Mouse (Mus musculus) midbrain, embryonic 12.5 days (tissue): ENCODE results near the gene Ivd. TPM values are rescaled to one million over a fixed set of nuclear protein-coding genes. Genes with fewer than 3 reads are reported as not detected.

ENCODE experiments used
- ATAC-seq: fragments of 200-750 bp; cut with Nextera tagmentation; 2 replicates; pipeline ENCODE4 v1.8.0; 2017; ENCODE audit warnings: low read depth, moderate TSS enrichment, moderate library complexity; ENCODE audit not compliant: low FRiP score
- H3K27ac ChIP-seq: fragments of 300-500 bp; sonication (generic); replicated peaks from 2 replicates; pipeline ENCODE4 v1.5.1; 2016; ENCODE audit warnings: mild to moderate bottlenecking
- H3K27me3 ChIP-seq: fragments of 300-500 bp; sonication (generic); 2 replicates; pipeline ENCODE4 v1.6.1; 2016; ENCODE audit warnings: mild to moderate bottlenecking
- H3K36me3 ChIP-seq: fragments of 300-500 bp; sonication (generic); 2 replicates; pipeline ENCODE4 v1.6.1; 2016
- H3K4me1 ChIP-seq: fragments of 300-500 bp; sonication (generic); 2 replicates; pipeline ENCODE4 v1.6.1; 2016
- H3K4me2 ChIP-seq: fragments of 300-500 bp; sonication (generic); replicated peaks from 2 replicates; pipeline ENCODE4 v1.6.1; 2016; ENCODE audit warnings: mild to moderate bottlenecking, moderate library complexity
- H3K4me3 ChIP-seq: fragments of 300-500 bp; sonication (generic); 2 replicates; pipeline ENCODE4 v1.5.1; 2016; ENCODE audit warnings: mild to moderate bottlenecking
- H3K9ac ChIP-seq: fragments of 300-500 bp; sonication (generic); replicated peaks from 2 replicates; pipeline ENCODE4 v1.6.1; 2016; ENCODE audit warnings: mild to moderate bottlenecking, moderate library complexity
- H3K9me3 ChIP-seq: fragments of 300-500 bp; sonication (generic); 2 replicates; pipeline ENCODE4 v1.6.1; 2016; ENCODE audit warnings: mild to moderate bottlenecking
- WGBS: fragments of 180-500 bp; shearing (Covaris S2); methylation state at CpG from one replicate; pipeline ENCODE4 v1.1.7; 2016; 5-methylcytosine and 5-hydroxymethylcytosine counted together
- polyA plus RNA-seq: library from polyadenylated mRNA; unstranded; fragments of >200 nt; fragmentation: Nextera tagmentation; extraction: Ambion mirVana; gene quantifications from 2 replicates; pipeline ENCODE4 v1.2.1, GENCODE M21; 2016

Ivd gene
- polyA plus RNA-seq, 1 experiment from 2014 or later: 55.2 TPM

- Histone ChIP-seq H3K9me3 (no peaks in the 10 kb centered on the region), H3K4me2 (no peak overlapping the region), H3K4me1 (no peaks in the 10 kb centered on the region), H3K4me3 (no peak overlapping the region), H3K27ac (no peak overlapping the region), H3K27me3 (no peaks in the 10 kb centered on the region), H3K9ac (no peak overlapping the region), H3K36me3 (no peaks in the 10 kb centered on the region)
- no peak for ATAC-seq
- WGBS: 66% methylated on average over 7 of the region's 7 CpGs
Observed at GRCm38 (mm10) chr2:118846246-118846645, 15.5 kb upstream of the Ivd start.

DNA sequence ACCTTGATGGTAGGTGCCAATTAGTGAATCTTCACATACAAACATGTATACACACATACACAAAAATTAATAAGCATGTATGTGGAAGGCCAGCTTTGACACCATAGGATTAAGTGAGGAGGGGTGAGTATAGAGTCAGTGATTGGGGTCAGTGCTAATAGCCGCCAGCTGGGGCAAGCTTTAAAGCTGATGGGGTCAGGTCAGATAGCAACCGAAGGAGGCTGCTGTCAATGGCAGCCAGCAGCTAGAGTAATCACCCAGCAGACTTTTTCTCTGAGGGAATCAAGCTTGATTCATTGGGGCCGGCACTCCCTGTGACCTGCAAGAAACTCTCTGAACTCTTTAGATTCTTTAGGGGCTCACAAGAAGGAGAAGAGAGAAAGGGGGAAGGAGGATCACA lies 10.0 kb upstream of the Ivd start:
- no peak overlapping the region for H3K4me3 ChIP-seq
- no peaks in the 10 kb centered on the region for H3K27me3 ChIP-seq
- H3K4me1 ChIP-seq: no peaks in the 10 kb centered on the region
- H3K27ac ChIP-seq: no peak overlapping the region
- H3K9ac ChIP-seq: no peak overlapping the region
- 27% methylated on average over 3 of the region's 3 CpGs for WGBS
- no peak for ATAC-seq
- H3K4me2 ChIP-seq: no peak overlapping the region
- no peaks in the 10 kb centered on the region for H3K36me3 ChIP-seq
- no peaks in the 10 kb centered on the region for H3K9me3 ChIP-seq

GRCm38 (mm10) chr2:118862340-118862675 lies 554 bp downstream of the Ivd start:
- H3K27me3 ChIP-seq: no peaks in the 10 kb centered on the region
- no CpG with 5 or more reads among the region's 3 CpGs for WGBS
- peak overlapping the region; percentile 61 for H3K4me3 ChIP-seq
- peaks cover 16% of the 10 kb centered on the region for H3K4me1 ChIP-seq
- no peaks in the 10 kb centered on the region for H3K36me3 ChIP-seq
- ATAC-seq: no peak
- H3K9me3 ChIP-seq: no peaks in the 10 kb centered on the region
- no peak overlapping the region for H3K27ac ChIP-seq
- peak overlapping the region; percentile 70 for H3K9ac ChIP-seq
- peak overlapping the region; percentile 61 for H3K4me2 ChIP-seq

- Histone ChIP-seq H3K27ac (no peak overlapping the region), H3K4me3 (no peak overlapping the region), H3K4me1 (no peaks in the 10 kb centered on the region), H3K9ac (no peak overlapping the region), H3K27me3 (no peaks in the 10 kb centered on the region), H3K36me3 (peaks cover 45% of the 10 kb centered on the region), H3K9me3 (no peaks in the 10 kb centered on the region), H3K4me2 (no peak overlapping the region)
- ATAC-seq: no peak
- 89% methylated on average over 3 of the region's 3 CpGs for WGBS
Observed at GRCm38 (mm10) chr2:118870601-118871000, 8.8 kb downstream of the Ivd start.

GRCm38 (mm10) chr2:118871032-118871431 lies 9.3 kb downstream of the Ivd start:
- ATAC-seq: no peak

DNA sequence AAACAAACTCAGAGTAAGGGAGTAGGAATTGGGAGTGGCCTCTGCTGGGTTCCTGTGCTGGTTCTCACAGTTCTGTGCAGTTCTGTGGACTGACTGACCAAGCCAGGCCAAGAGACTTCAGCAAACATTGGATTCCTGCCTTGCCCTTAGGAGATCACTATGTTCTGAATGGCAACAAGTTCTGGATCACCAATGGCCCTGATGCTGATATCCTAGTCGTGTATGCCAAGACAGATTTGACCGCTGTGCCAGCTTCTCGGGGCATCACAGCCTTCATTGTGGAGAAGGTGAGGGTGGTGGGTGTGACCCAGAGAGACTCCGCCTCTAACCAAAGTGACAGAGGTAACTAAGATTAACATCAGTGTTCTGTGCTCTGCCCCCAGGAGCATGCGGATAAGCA lies 11.3 kb downstream of the Ivd start:
- WGBS: 90% methylated on average over 5 of the region's 5 CpGs
- Histone ChIP-seq H3K4me1 (no peaks in the 10 kb centered on the region), H3K27ac (no peak overlapping the region), H3K9me3 (no peaks in the 10 kb centered on the region), H3K9ac (no peak overlapping the region), H3K4me3 (no peak overlapping the region), H3K27me3 (no peaks in the 10 kb centered on the region), H3K36me3 (peaks cover 64% of the 10 kb centered on the region), H3K4me2 (no peak overlapping the region)
- ATAC-seq: no peak

More at GRCm38 (mm10) chr2:118871032-118871431, 9.3 kb downstream of the Ivd start:
- Histone ChIP-seq H3K4me2 (no peak overlapping the region), H3K9me3 (no peaks in the 10 kb centered on the region), H3K36me3 (peaks cover 47% of the 10 kb centered on the region), H3K27ac (no peak overlapping the region), H3K27me3 (no peaks in the 10 kb centered on the region), H3K9ac (no peak overlapping the region), H3K4me3 (no peak overlapping the region), H3K4me1 (no peaks in the 10 kb centered on the region)
- WGBS: 81% methylated on average over 1 of the region's 1 CpGs

DNA sequence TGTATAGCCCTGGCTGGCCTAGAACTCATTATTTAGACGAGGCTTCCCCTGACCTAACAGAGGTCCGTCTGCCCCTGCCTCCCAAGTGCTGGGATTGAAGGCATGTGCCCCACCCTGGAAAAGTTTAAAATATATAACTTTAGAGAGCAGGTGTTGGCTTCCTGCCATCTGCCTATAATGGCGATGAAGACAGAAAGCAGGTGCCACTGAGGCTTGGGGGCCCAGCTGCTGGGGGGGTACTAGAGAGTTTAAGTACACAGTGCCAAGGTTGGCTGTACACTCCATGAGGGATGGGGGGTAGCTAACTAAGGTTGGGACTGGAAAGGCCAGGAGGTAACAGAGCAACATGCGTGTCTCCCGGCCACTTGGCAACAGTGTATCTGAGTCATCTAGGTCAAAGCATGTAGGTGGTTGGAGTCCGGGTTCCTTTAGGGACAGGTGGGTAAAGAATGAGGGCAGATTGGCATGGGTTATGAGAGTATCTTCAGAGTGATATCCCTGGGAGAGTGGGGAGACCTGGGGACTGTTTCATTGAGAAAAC lies 12.2 kb downstream of the Ivd start:
- no peak for ATAC-seq
- Histone ChIP-seq H3K27ac (no peak overlapping the region), H3K9me3 (no peaks in the 10 kb centered on the region), H3K9ac (no peak overlapping the region), H3K27me3 (no peaks in the 10 kb centered on the region), H3K4me3 (no peak overlapping the region), H3K4me1 (no peaks in the 10 kb centered on the region), H3K36me3 (peaks cover 70% of the 10 kb centered on the region), H3K4me2 (no peak overlapping the region)
- whole genome bisulfite sequencing: 95% methylated on average over 6 of the region's 6 CpGs

GRCm38 (mm10) chr2:118875316-118875715 lies 13.6 kb downstream of the Ivd start:
- no peaks in the 10 kb centered on the region for H3K9me3 ChIP-seq
- ATAC-seq: no peak
- H3K4me2 ChIP-seq: no peak overlapping the region
- no peak overlapping the region for H3K27ac ChIP-seq
- H3K9ac ChIP-seq: no peak overlapping the region
- H3K36me3 ChIP-seq: peaks cover 63% of the 10 kb centered on the region
- no peaks in the 10 kb centered on the region for H3K27me3 ChIP-seq
- no peak overlapping the region for H3K4me3 ChIP-seq
- 90% methylated on average over 8 of the region's 8 CpGs for whole genome bisulfite sequencing
- no peaks in the 10 kb centered on the region for H3K4me1 ChIP-seq

- H3K36me3 ChIP-seq: peaks cover 67% of the 10 kb centered on the region
- 92% methylated on average over 9 of the region's 9 CpGs for WGBS
Observed at GRCm38 (mm10) chr2:118876453-118876852, 14.7 kb downstream of the Ivd start.

DNA sequence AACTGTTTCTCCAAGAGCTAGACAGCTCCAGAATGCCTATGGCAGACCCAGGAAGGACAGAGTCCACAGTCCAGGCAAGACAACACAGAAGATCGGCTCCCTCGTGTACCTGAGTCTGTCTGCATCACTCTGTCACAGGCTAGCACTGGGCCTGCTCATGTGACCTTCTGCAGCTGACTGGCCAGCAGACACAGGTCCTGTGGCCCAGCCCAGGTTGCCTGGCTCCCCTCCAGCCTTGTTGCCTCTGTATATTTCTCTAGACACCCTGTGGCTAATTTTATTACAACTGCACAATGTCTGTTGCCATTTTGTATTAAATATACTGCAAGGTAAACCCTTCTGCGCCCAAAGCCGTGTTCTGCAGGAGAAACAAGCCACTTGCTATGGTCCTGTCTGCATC lies 19.3 kb downstream of the Ivd start:
- no peak for ATAC-seq
- Histone ChIP-seq H3K36me3 (peaks cover 33% of the 10 kb centered on the region), H3K9me3 (no peaks in the 10 kb centered on the region), H3K4me3 (no peak overlapping the region), H3K4me2 (no peak overlapping the region), H3K9ac (no peak overlapping the region), H3K27me3 (peaks cover 19% of the 10 kb centered on the region), H3K4me1 (peaks cover 4% of the 10 kb centered on the region; the same call in 1 of the 2 replicates), H3K27ac (no peak overlapping the region)
- WGBS: 77% methylated on average over 4 of the region's 4 CpGs

More at GRCm38 (mm10) chr2:118876453-118876852, 14.7 kb downstream of the Ivd start:
- ATAC-seq: no peak
- H3K27me3 ChIP-seq: no peaks in the 10 kb centered on the region
- H3K27ac ChIP-seq: no peak overlapping the region
- H3K4me2 ChIP-seq: no peak overlapping the region
- no peaks in the 10 kb centered on the region for H3K9me3 ChIP-seq
- H3K4me1 ChIP-seq: no peaks in the 10 kb centered on the region
- no peak overlapping the region for H3K9ac ChIP-seq
- no peak overlapping the region for H3K4me3 ChIP-seq

GRCm38 (mm10) chr2:118881956-118882355 lies 20.2 kb downstream of the Ivd start:
- H3K4me1 ChIP-seq: peaks cover 4% of the 10 kb centered on the region; the same call in 1 of the 2 replicates
- no peak overlapping the region for H3K4me3 ChIP-seq
- no peaks in the 10 kb centered on the region for H3K9me3 ChIP-seq
- no peak overlapping the region for H3K4me2 ChIP-seq
- H3K27me3 ChIP-seq: peaks cover 25% of the 10 kb centered on the region
- H3K9ac ChIP-seq: no peak overlapping the region
- H3K36me3 ChIP-seq: peaks cover 25% of the 10 kb centered on the region
- ATAC-seq: no peak
- H3K27ac ChIP-seq: no peak overlapping the region
- 85% methylated on average over 5 of the region's 5 CpGs for WGBS

DNA sequence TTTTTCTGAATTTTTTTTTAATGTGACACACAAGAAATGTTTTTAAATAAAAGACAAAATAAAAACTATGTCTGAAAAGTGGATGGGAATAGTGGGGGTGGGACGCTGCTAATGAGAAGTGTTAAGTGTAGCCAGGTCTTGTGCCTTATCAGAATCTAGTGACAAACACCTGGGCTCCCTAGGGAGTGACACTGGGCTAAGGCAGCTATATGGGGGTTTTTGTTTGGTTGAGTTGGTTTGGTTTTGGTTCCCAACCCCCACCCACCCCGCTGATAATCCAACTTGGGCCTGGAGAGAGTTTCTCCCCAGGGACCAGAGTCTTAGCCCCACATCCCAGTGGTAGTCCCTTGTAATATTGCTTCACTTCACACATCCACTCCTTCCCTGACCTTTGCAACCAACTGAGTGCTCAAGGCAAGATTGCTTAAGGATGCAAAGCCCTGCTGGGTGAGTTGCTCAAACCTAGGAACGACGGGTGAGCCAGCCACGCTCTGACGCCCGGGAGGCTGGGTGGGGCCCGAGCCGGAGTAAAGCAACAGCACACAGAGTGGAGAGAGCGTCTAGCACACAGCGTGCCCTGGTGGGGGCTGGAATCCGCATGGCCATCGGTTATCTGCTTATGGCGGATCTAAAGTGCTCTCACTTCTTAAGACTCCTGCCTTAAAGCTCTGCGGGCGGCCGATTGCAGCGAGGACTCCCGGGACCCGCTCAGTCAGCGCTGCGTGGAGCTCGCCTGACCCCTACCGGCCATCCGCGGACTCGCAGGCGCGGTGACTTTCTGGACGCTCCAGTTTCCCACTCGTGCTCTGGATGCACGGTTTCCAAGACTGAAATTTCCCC lies 21.3 kb downstream of the Ivd start:
- no peak overlapping the region for H3K27ac ChIP-seq

More for the DNA sequence above, 21.3 kb downstream of the Ivd start:
- H3K9me3 ChIP-seq: no peaks in the 10 kb centered on the region
- H3K4me3 ChIP-seq: peak overlapping the region; percentile 33
- H3K36me3 ChIP-seq: peaks cover 16% of the 10 kb centered on the region
- H3K4me1 ChIP-seq: peaks cover 4% of the 10 kb centered on the region; the same call in 1 of the 2 replicates
- peak overlapping the region; percentile 43 for H3K9ac ChIP-seq
- H3K4me2 ChIP-seq: peak overlapping the region; percentile 67
- H3K27me3 ChIP-seq: peaks cover 34% of the 10 kb centered on the region
- peak; percentile 81 for ATAC-seq
- 2% methylated on average over 32 of the region's 32 CpGs for WGBS
